In genomic region chr5:121543370-121543769, GRCm38 (mm10) we compare ENCODE assay signal across 2 mouse cellular contexts.
TF ChIP-seq lines count a peak whose summit lies in the region.

No protein-coding gene starts in this region.

TF ChIP-seq in ES-E14, 5 proteins besides CTCF, POLR2A, EP300 and RAD21:
- peak; percentile 52; the same call in 1 of the 2 replicates for TF ChIP-seq ZNF384 (IDR thresholded peaks at IDR 0.05; ENCODE audit: low read depth, low read length)
- TF ChIP-seq MAFK (IDR thresholded peaks at IDR 0.05; ENCODE audit: insufficient read depth, low read depth, low read length) = no peak

TF ChIP-seq in myocyte, 11 proteins besides CTCF, POLR2A, EP300 and RAD21:
- TF ChIP-seq MAX (IDR thresholded peaks at IDR 0.05; ENCODE audit: low read depth) = no peak
- TF ChIP-seq REST (IDR thresholded peaks at IDR 0.05; ENCODE audit: insufficient read depth, insufficient read length) = no peak
- TF ChIP-seq SRF (IDR thresholded peaks at IDR 0.05; ENCODE audit: control insufficient read depth, insufficient read length, low read depth) = no peak
